12 mouse cellular contexts compared by ENCODE assay signal in genomic region chr15:93318781-93319180, GRCm38 (mm10). TPM values are rescaled to one million over a fixed set of nuclear protein-coding genes. Genes with fewer than 3 reads are reported as not detected.
DNase-seq lines count a peak whose midpoint lies in the region; ATAC-seq and TF ChIP-seq lines count a peak whose summit lies in the region.
"Had no signal": no experiment of that assay in that cellular context is flagged by ENCODE, and none has a peak within 500 bp of the region (broad histone marks: within the 10 kb centered on the region; RNA-seq: fewer than 3 reads in every experiment).

No protein-coding gene starts in this region.

- H3K9ac ChIP-seq in heart, embryonic 15.5 days, result no peak overlapping the region
- H3K9ac ChIP-seq in liver, embryonic 13.5 days, result no peak overlapping the region

- peak; percentile 25 to 47 for DNase-seq in urinary bladder, postnatal 36 days (ENCODE audit: low spot score in 2 of 2)
- DNase-seq in urinary bladder, postnatal 10 days (ENCODE audit: low spot score), result no peak
- DNase-seq in liver, embryonic 13.5 days, result no peak
- DNase-seq in layer of hippocampus, adult 2 months (ENCODE audit: low spot score in 2 of 2), result no peak
- DNase-seq in frontal cortex, postnatal 36 days (ENCODE audit: low spot score in 2 of 2), result no peak
- no peak for DNase-seq in kidney, adult 9 months
- DNase-seq: cerebellum, adult 9-11 months; gastrocnemius, postnatal 10 days; layer of hippocampus, postnatal 36 days; lung, postnatal 14 days; retina, postnatal 1 day had no signal

- peaks cover 6% of the 10 kb centered on the region for H3K4me1 ChIP-seq in heart, embryonic 15.5 days (replicated peaks)
- H3K4me1 ChIP-seq in liver, embryonic 13.5 days (replicated peaks), result peaks cover 9% of the 10 kb centered on the region

- peak; percentile 67; the same call in 1 of the 2 replicates for ATAC-seq in heart, embryonic 15.5 days (replicated peaks; ENCODE audit: insufficient number of reproducible peaks, insufficient read depth, low FRiP score, low read depth)
- peak; percentile 70; the same call in 1 of the 2 replicates for ATAC-seq in liver, embryonic 13.5 days (ENCODE audit: low read depth)

- H3K27me3 ChIP-seq in heart, embryonic 15.5 days, result no peaks in the 10 kb centered on the region
- H3K27me3 ChIP-seq in liver, embryonic 13.5 days, result no peaks in the 10 kb centered on the region

- no peak for TF ChIP-seq CTCF in layer of hippocampus, adult 2 months (conservative IDR thresholded peaks at IDR 0.05)

- peak overlapping the region; percentile 4; the same call in 1 of the 2 replicates for H3K27ac ChIP-seq in heart, embryonic 15.5 days
- no peak overlapping the region; the same call in 1 of the 2 replicates for H3K27ac ChIP-seq in liver, embryonic 13.5 days
- no peak overlapping the region for H3K27ac ChIP-seq in layer of hippocampus, adult 2 months

- WGBS in heart, embryonic 15.5 days, result 77% methylated on average over 1 of the region's 1 CpGs
- 65% methylated on average over 1 of the region's 1 CpGs for WGBS in liver, embryonic 13.5 days (ENCODE audit: insufficient replicate concordance)

- no peak overlapping the region for H3K4me3 ChIP-seq in heart, embryonic 15.5 days
- no peak overlapping the region for H3K4me3 ChIP-seq in liver, embryonic 13.5 days (replicated peaks)
- H3K4me3 ChIP-seq in layer of hippocampus, adult 2 months, result no peak overlapping the region

- no peak overlapping the region for H3K4me2 ChIP-seq in heart, embryonic 15.5 days
- no peak overlapping the region for H3K4me2 ChIP-seq in liver, embryonic 13.5 days

- no peaks in the 10 kb centered on the region for H3K36me3 ChIP-seq in heart, embryonic 15.5 days
- H3K36me3 ChIP-seq in liver, embryonic 13.5 days, result no peaks in the 10 kb centered on the region

- no peaks in the 10 kb centered on the region for H3K9me3 ChIP-seq in heart, embryonic 15.5 days (replicated peaks)
- no peaks in the 10 kb centered on the region for H3K9me3 ChIP-seq in liver, embryonic 13.5 days (replicated peaks)

RNA-seq across cellular contexts. Expression of gene Yaf2, which starts 18.0 kb away (rescaled TPM):
- polyA plus RNA-seq in heart, embryonic 15.5 days (2015; fragmentation: Nextera tagmentation; extraction: Ambion mirVana), result 72.3 and 74.5 TPM in 2 replicates
- polyA plus RNA-seq in liver, embryonic 13.5 days (2015; fragmentation: Nextera tagmentation; extraction: Ambion mirVana), result 35.0 and 36.7 TPM in 2 replicates
- 10 to 100 TPM; 85.7 to 87.2 TPM for total RNA-seq in layer of hippocampus, adult 2 months (2021)

RNA-seq across cellular contexts. Expression of gene Gxylt1, which starts 43.8 kb away (rescaled TPM):
- 6.1 and 7.8 TPM in 2 replicates for polyA plus RNA-seq in heart, embryonic 15.5 days (2015; fragmentation: Nextera tagmentation; extraction: Ambion mirVana)
- 3.3 and 4.1 TPM in 2 replicates for polyA plus RNA-seq in liver, embryonic 13.5 days (2015; fragmentation: Nextera tagmentation; extraction: Ambion mirVana)
- 10 to 100 TPM in 1 of 2 experiments, 1 to 10 TPM in 1; 8.9 to 10.8 TPM for total RNA-seq in layer of hippocampus, adult 2 months (2021)

Comparison
In these comparisons a context has a peak if more than half of its experiments do, and no peak if none do; other contexts are left out.
1. DNase-seq: peak in urinary bladder, postnatal 36 days (2 of 2); none in urinary bladder, postnatal 10 days (single experiment), liver, embryonic 13.5 days (single experiment), layer of hippocampus, adult 2 months (0 of 2), frontal cortex, postnatal 36 days (0 of 2) and kidney, adult 9 months (single experiment).